Mouse (Mus musculus) heart, postnatal 0 days (tissue): ENCODE measurements around the gene Tubgcp6. TPM values are rescaled to one million over a fixed set of nuclear protein-coding genes. Genes with fewer than 3 reads are reported as not detected.

Experiments
- ATAC-seq: fragments of 200-750 bp; cut with Nextera tagmentation; 2 replicates; pipeline ENCODE4 v1.8.0; 2017; ENCODE audit warnings: low read depth, moderate number of reproducible peaks, moderate library complexity; ENCODE audit not compliant: insufficient read depth
- DNase-seq: peaks from one replicate; pipeline ENCODE4 v3.0.0-alpha.2; 2016; ENCODE audit warnings: low spot score
- H3K27ac ChIP-seq: fragments of 300-500 bp; sonication (generic); 2 replicates; pipeline ENCODE4 v1.5.1; 2014; ENCODE audit warnings: low read depth, mild to moderate bottlenecking
- H3K27me3 ChIP-seq: fragments of 300-500 bp; sonication (generic); 2 replicates; pipeline ENCODE4 v1.6.1; 2014; ENCODE audit warnings: low read length, mixed read lengths; ENCODE audit not compliant: control insufficient read depth, insufficient read depth
- H3K36me3 ChIP-seq: fragments of 300-500 bp; sonication (generic); replicated peaks from 2 replicates; pipeline ENCODE4 v1.6.1; 2014; ENCODE audit warnings: low read length, mixed read lengths; ENCODE audit not compliant: control insufficient read depth, insufficient read depth
- H3K4me1 ChIP-seq: fragments of 300-500 bp; sonication (generic); 2 replicates; pipeline ENCODE4 v1.6.1; 2014; ENCODE audit warnings: antibody characterized with exemption; ENCODE audit not compliant: control insufficient read depth, insufficient read depth
- H3K4me2 ChIP-seq: fragments of 300-500 bp; sonication (generic); 2 replicates; pipeline ENCODE4 v1.6.1; 2014; ENCODE audit warnings: low read depth, mild to moderate bottlenecking, low read length, moderate library complexity
- H3K4me3 ChIP-seq: fragments of 300-500 bp; sonication (generic); 2 replicates; pipeline ENCODE4 v1.5.1; 2014; ENCODE audit warnings: low read depth, low read length
- H3K9ac ChIP-seq: fragments of 300-500 bp; sonication (generic); replicated peaks from 2 replicates; pipeline ENCODE4 v1.6.1; 2014; ENCODE audit warnings: low read depth, low read length, mixed read lengths
- H3K9me3 ChIP-seq: fragments of 300-500 bp; sonication (generic); replicated peaks from 2 replicates; pipeline ENCODE4 v1.6.1; 2016; ENCODE audit warnings: low read length; ENCODE audit not compliant: control insufficient read depth
- CTCF ChIP-seq: IDR thresholded peaks from 2 replicates; pipeline ENCODE4 v1.5.1; 2016; ENCODE audit warnings: antibody characterized with exemption, control low read depth, low read depth
- EP300 ChIP-seq: IDR thresholded peaks from 2 replicates; pipeline ENCODE4 v1.6.1; 2016; ENCODE audit warnings: antibody characterized with exemption, low read depth
- WGBS: fragments of 180-500 bp; shearing (Covaris S2); extraction: QIAGEN DNeasy Blood & Tissue Kit; methylation state at CpG from one replicate; pipeline ENCODE4 v1.1.7; 2014; 5-methylcytosine and 5-hydroxymethylcytosine counted together
- microRNA-seq: library from miRNA; unstranded; fragments of <30 nt; microRNA quantifications from one replicate; pipeline ENCODE4, GENCODE M21; 2016
- polyA plus RNA-seq: library from polyadenylated mRNA; unstranded; fragments of >200 nt; fragmentation: Nextera tagmentation; extraction: Ambion mirVana; gene quantifications from 2 replicates; pipeline ENCODE4 v1.2.1, GENCODE M21; 2015
- total RNA-seq: library from RNA; depleted of rRNA; stranded (reverse); fragments of >200 nt; gene quantifications from 2 replicates; pipeline ENCODE4 v1.2.3, GENCODE M21; 2014; ENCODE audit warnings: low replicate concordance; rRNA removed

Tubgcp6 gene
- total and polyA plus RNA-seq, 2 experiments from 2014 or later: 4.4 to 26.9 TPM

DNA sequence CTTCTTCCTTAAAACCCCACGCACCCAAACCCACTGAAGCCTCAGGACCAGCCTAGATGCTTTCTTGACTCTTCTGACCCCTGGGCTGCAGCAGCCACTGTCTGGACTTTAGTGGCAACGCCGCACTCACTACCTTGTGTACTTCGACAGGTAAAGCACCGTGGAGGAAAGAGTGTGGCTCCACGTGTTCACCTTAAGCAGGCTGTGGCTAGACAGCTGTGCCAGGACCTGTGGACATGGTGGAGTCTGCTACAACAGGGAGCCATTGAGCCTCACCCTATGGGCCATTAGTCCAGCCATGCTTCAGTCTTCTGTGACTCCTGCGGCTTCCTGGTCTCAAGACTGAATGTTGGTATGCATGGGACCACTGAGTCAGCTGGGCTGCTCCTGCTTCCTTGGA, 68.2 kb downstream of the Tubgcp6 start:
- no peaks in the 10 kb centered on the region for H3K4me1 ChIP-seq
- H3K36me3 ChIP-seq: peaks cover 37% of the 10 kb centered on the region
- no peak for DNase-seq
- H3K27ac ChIP-seq: no peak overlapping the region
- no peak overlapping the region for H3K4me3 ChIP-seq
- TF ChIP-seq CTCF (no peak), EP300 (no peak)
- no peak overlapping the region for H3K4me2 ChIP-seq
- WGBS: 87% methylated on average over 7 of the region's 7 CpGs
- H3K27me3 ChIP-seq: peaks cover 8% of the 10 kb centered on the region
- no peak overlapping the region for H3K9ac ChIP-seq
- no peaks in the 10 kb centered on the region for H3K9me3 ChIP-seq
- no peak for ATAC-seq

Small RNA genes within 50 kb of the gene (microRNA-seq; reads per million reads assigned to microRNA genes)
- gene Mir7118: not detected

Other genes with a start within 250 kb of the Tubgcp6 start
- not detected in 2 replicates for gene Ttll8, start 168.7 kb downstream of the Tubgcp6 start, total RNA-seq
- not detected in 2 replicates for gene Ttll8, start 168.7 kb downstream of the Tubgcp6 start, polyA plus RNA-seq
- not detected in 2 replicates for gene Mlc1, start 144.1 kb downstream of the Tubgcp6 start, total RNA-seq
- 0.04 TPM in 1 of 2 replicates, not detected in the other for gene Mlc1, start 144.1 kb downstream of the Tubgcp6 start, polyA plus RNA-seq
- gene Mov10l1, start 140.2 kb downstream of the Tubgcp6 start, total RNA-seq: 74.3 and 85.9 TPM in 2 replicates
- 114 and 124 TPM in 2 replicates for gene Mov10l1, start 140.2 kb downstream of the Tubgcp6 start, polyA plus RNA-seq
- gene Panx2, start 63.4 kb downstream of the Tubgcp6 start, total RNA-seq: 0.70 TPM in 1 of 2 replicates, not detected in the other
- 0.93 and 1.0 TPM in 2 replicates for gene Panx2, start 63.4 kb downstream of the Tubgcp6 start, polyA plus RNA-seq
- 59.2 and 61.2 TPM in 2 replicates for gene Trabd, start 48.0 kb downstream of the Tubgcp6 start, total RNA-seq
- gene Trabd, start 48.0 kb downstream of the Tubgcp6 start, polyA plus RNA-seq: 46.6 and 46.7 TPM in 2 replicates
- gene Selenoo, start 34.0 kb downstream of the Tubgcp6 start, total RNA-seq: 35.4 and 39.1 TPM in 2 replicates
- gene Selenoo, start 34.0 kb downstream of the Tubgcp6 start, polyA plus RNA-seq: 10.3 and 11.3 TPM in 2 replicates
- 14.9 and 17.4 TPM in 2 replicates for gene Hdac10, start 5.6 kb upstream of the Tubgcp6 start, total RNA-seq
- gene Hdac10, start 5.6 kb upstream of the Tubgcp6 start, polyA plus RNA-seq: 10.7 and 10.8 TPM in 2 replicates
- 7.1 and 55.2 TPM in 2 replicates for gene Mapk12, start 17.6 kb upstream of the Tubgcp6 start, total RNA-seq
- gene Mapk12, start 17.6 kb upstream of the Tubgcp6 start, polyA plus RNA-seq: 18.6 and 18.9 TPM in 2 replicates
- 1.0 and 4.9 TPM in 2 replicates for gene Mapk11, start 26.5 kb upstream of the Tubgcp6 start, total RNA-seq
- 2.5 and 2.6 TPM in 2 replicates for gene Mapk11, start 26.5 kb upstream of the Tubgcp6 start, polyA plus RNA-seq
- gene Plxnb2, start 57.7 kb upstream of the Tubgcp6 start, total RNA-seq: 153 and 199 TPM in 2 replicates
- 51.6 and 54.5 TPM in 2 replicates for gene Plxnb2, start 57.7 kb upstream of the Tubgcp6 start, polyA plus RNA-seq
- 15.2 and 19.2 TPM in 2 replicates for gene Dennd6b, start 73.4 kb upstream of the Tubgcp6 start, total RNA-seq
- gene Dennd6b, start 73.4 kb upstream of the Tubgcp6 start, polyA plus RNA-seq: 14.5 and 14.8 TPM in 2 replicates
- 65.1 and 98.4 TPM in 2 replicates for gene Ppp6r2, start 88.4 kb upstream of the Tubgcp6 start, total RNA-seq
- gene Ppp6r2, start 88.4 kb upstream of the Tubgcp6 start, polyA plus RNA-seq: 27.4 and 27.7 TPM in 2 replicates
- gene Sbf1, start 192.2 kb upstream of the Tubgcp6 start, total RNA-seq: 113 and 147 TPM in 2 replicates
- gene Sbf1, start 192.2 kb upstream of the Tubgcp6 start, polyA plus RNA-seq: 17.7 and 25.6 TPM in 2 replicates
- gene Adm2, start 199.6 kb upstream of the Tubgcp6 start, total RNA-seq: not detected in 2 replicates
- not detected in 2 replicates for gene Adm2, start 199.6 kb upstream of the Tubgcp6 start, polyA plus RNA-seq
- not detected in 2 replicates for gene Miox, start 211.3 kb upstream of the Tubgcp6 start, total RNA-seq
- gene Miox, start 211.3 kb upstream of the Tubgcp6 start, polyA plus RNA-seq: not detected in 2 replicates
- gene Lmf2, start 232.5 kb upstream of the Tubgcp6 start, total RNA-seq: 26.9 and 33.5 TPM in 2 replicates
- gene Lmf2, start 232.5 kb upstream of the Tubgcp6 start, polyA plus RNA-seq: 31.4 and 33.3 TPM in 2 replicates
- gene Ncaph2, start 232.6 kb upstream of the Tubgcp6 start, total RNA-seq: 83.8 and 136 TPM in 2 replicates
- 59.4 and 64.3 TPM in 2 replicates for gene Ncaph2, start 232.6 kb upstream of the Tubgcp6 start, polyA plus RNA-seq